Mouse (Mus musculus) erythroblast, embryonic 14.5 days (primary cell): ENCODE data around the gene Casp6. TPM values are rescaled to one million over a fixed set of nuclear protein-coding genes. Genes with fewer than 3 reads are reported as not detected.

ENCODE experiments used
- H3K27me3 ChIP-seq: 2 replicates; pipeline ENCODE4 v1.6.1; 2012; ENCODE audit warnings: inconsistent platforms; ENCODE audit not compliant: control insufficient read depth
- H3K36me3 ChIP-seq: 2 replicates; pipeline ENCODE4 v1.6.1; 2012; ENCODE audit warnings: mild to moderate bottlenecking, inconsistent platforms; ENCODE audit not compliant: control insufficient read depth
- H3K4me1 ChIP-seq: 2 replicates; pipeline ENCODE4 v1.6.1; 2012; ENCODE audit warnings: inconsistent platforms; ENCODE audit not compliant: control insufficient read depth
- H3K4me3 ChIP-seq: replicated peaks from 2 replicates; pipeline ENCODE3; 2012; ENCODE audit warnings: moderate library complexity, mild to moderate bottlenecking, inconsistent platforms
- H3K9me3 ChIP-seq: 2 replicates; pipeline ENCODE4 v1.6.1; 2012; ENCODE audit warnings: low read length, inconsistent platforms, mixed read lengths; ENCODE audit not compliant: control insufficient read depth
- GATA1 ChIP-seq: IDR thresholded peaks from 2 replicates; pipeline ENCODE4 v1.6.1; 2012; ENCODE audit warnings: low read length, inconsistent platforms, mixed read lengths
- TAL1 ChIP-seq: IDR thresholded peaks from 3 replicates; pipeline ENCODE4 v1.6.1; 2012; ENCODE audit warnings: low read length, inconsistent platforms, mixed read lengths
- polyA plus RNA-seq: library from polyadenylated mRNA; stranded (reverse); fragments of >175 nt; gene quantifications from 2 replicates; pipeline ENCODE4 v1.2.3, GENCODE M21; 2012

The Casp6 gene
- polyA plus RNA-seq, 1 experiment: 0.62 TPM

DNA sequence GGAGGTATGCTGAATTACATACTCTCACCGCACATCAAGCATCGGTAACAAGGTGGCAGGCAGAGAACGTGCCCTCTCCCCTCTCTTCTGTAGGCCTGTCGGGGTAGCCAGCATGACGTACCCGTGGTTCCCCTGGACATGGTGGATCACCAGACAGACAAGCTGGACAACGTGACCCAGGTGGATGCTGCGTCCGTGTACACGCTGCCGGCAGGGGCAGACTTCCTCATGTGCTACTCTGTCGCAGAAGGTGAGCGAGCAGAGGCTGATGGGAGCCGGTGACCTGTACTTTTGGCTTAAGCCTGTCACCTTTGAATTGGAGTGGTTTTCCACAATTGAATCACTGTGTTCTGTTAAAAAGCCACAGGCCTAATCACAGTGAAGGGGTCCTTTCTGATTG is 10.8 kb downstream of the Casp6 start:
- TF ChIP-seq TAL1 (no peak), GATA1 (no peak)
- no peak overlapping the region for H3K4me3 ChIP-seq
- peaks cover 54% of the 10 kb centered on the region for H3K36me3 ChIP-seq
- H3K27me3 ChIP-seq: no peaks in the 10 kb centered on the region
- H3K4me1 ChIP-seq: no peaks in the 10 kb centered on the region
- no peaks in the 10 kb centered on the region for H3K9me3 ChIP-seq

DNA sequence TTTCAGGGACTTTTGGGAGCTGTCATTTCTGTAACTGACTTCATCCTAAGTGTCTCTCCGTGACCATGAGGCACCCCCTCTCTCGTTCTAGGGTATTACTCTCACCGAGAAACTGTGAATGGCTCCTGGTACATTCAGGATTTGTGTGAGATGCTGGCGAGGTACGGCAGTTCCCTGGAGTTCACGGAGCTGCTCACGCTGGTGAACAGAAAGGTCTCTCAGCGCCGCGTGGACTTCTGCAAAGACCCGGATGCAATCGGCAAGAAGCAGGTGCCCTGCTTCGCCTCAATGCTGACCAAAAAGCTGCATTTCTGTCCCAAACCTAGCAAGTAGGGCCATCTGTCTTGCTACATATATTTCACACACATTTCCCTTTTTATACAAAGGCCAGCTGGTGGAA is 12.0 kb downstream of the Casp6 start:
- H3K4me1 ChIP-seq: no peaks in the 10 kb centered on the region
- H3K27me3 ChIP-seq: no peaks in the 10 kb centered on the region
- no peaks in the 10 kb centered on the region for H3K9me3 ChIP-seq
- TF ChIP-seq GATA1 (no peak), TAL1 (no peak)
- peaks cover 54% of the 10 kb centered on the region for H3K36me3 ChIP-seq
- H3K4me3 ChIP-seq: no peak overlapping the region

DNA sequence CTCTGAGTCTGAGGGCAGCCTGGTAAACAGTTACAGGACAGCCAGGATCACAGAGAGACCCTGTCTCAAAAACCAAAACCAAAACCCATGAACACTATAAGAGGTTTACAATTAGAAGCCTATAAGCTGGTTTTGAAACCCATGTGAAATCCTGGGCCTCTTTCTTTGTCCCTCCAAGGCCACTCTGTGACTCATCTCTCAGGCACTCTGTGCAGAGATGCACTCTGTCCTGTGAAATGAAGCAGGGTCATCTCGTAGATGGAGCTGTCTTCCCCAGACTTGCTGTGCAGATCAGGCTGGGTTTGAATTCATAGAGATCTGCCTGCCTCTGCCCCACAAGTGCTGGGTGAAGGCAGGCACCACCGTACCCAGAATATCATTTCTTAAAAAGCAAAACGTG is 16.2 kb downstream of the Casp6 start:
- H3K36me3 ChIP-seq: peaks cover 23% of the 10 kb centered on the region
- peaks cover 3% of the 10 kb centered on the region; the same call in 1 of the 2 replicates for H3K27me3 ChIP-seq
- no peak for TF ChIP-seq GATA1
- no peak for TF ChIP-seq TAL1
- H3K4me1 ChIP-seq: no peaks in the 10 kb centered on the region
- no peaks in the 10 kb centered on the region for H3K9me3 ChIP-seq
- no peak overlapping the region for H3K4me3 ChIP-seq

DNA sequence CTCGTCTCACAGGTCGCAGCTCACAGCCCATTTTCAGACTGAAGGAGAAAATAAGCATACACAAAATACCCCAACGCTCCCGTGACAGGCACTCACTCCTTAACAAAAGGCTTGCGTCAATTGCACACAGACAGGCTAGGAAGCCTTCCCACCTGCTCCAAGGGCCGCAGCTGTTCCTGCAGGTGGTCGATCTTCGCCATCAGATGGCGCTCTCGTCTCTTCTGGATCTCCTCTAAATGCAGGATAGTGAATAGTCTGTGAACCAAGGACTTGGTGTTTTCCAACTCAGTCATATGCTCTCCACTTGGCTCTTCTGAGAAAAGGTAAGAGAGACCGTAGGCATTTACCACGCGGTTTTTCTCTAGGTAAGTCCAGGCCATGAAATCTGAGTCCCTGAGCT is 17.2 kb downstream of the Casp6 start:
- TF ChIP-seq GATA1 (no peak), TAL1 (no peak)

DNA sequence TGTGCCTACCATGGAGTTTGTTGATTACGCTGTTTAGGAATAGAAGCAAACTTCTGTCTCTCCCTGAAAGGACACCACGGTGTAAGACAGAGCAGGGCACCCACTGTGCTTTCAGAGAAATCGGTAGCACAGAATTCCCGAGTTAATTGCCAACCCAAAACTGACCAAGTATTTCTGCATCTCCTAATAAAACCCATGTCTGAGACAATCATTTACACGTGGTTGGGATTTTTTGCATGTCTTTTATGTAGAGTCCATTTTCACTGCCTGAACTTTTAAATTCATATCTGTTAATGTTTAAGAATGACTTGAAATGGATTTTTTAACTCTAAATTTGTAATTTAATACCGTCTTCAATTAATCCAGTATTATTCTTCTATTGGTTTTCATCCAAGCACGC is 22.4 kb downstream of the Casp6 start:
- H3K36me3 ChIP-seq: no peaks in the 10 kb centered on the region
- H3K27me3 ChIP-seq: peaks cover 3% of the 10 kb centered on the region; the same call in 1 of the 2 replicates
- no peak overlapping the region for H3K4me3 ChIP-seq
- H3K9me3 ChIP-seq: no peaks in the 10 kb centered on the region
- H3K4me1 ChIP-seq: no peaks in the 10 kb centered on the region
- no peak for TF ChIP-seq GATA1
- TF ChIP-seq TAL1: no peak

More for the DNA sequence above, 17.2 kb downstream of the Casp6 start:
- no peak overlapping the region for H3K4me3 ChIP-seq
- peaks cover 3% of the 10 kb centered on the region; the same call in 1 of the 2 replicates for H3K27me3 ChIP-seq
- no peaks in the 10 kb centered on the region for H3K9me3 ChIP-seq
- peaks cover 15% of the 10 kb centered on the region for H3K36me3 ChIP-seq
- H3K4me1 ChIP-seq: no peaks in the 10 kb centered on the region

DNA sequence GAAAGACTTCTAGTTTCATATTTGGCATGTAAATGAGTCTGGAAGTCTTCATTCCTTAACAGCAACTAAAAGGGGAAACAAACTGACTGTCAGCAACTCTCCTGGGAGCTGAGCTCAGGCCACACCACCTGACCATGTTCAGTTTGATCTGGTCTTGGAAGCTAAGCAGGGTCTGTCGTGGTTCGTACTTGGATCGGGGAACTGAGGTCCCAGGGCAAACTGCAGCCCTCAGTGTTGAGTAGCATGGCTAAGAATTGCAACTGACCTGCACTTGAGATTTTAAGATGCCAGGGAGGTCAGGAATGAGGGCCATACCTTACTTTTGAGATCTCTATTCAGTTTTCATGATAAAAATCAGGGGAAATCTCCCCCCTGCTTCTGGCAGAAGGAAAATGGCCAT is 24.6 kb downstream of the Casp6 start:
- no peaks in the 10 kb centered on the region for H3K9me3 ChIP-seq
- H3K4me1 ChIP-seq: no peaks in the 10 kb centered on the region
- H3K36me3 ChIP-seq: no peaks in the 10 kb centered on the region
- no peak overlapping the region for H3K4me3 ChIP-seq
- peaks cover 3% of the 10 kb centered on the region; the same call in 1 of the 2 replicates for H3K27me3 ChIP-seq
- TF ChIP-seq TAL1 (no peak), GATA1 (no peak)

DNA sequence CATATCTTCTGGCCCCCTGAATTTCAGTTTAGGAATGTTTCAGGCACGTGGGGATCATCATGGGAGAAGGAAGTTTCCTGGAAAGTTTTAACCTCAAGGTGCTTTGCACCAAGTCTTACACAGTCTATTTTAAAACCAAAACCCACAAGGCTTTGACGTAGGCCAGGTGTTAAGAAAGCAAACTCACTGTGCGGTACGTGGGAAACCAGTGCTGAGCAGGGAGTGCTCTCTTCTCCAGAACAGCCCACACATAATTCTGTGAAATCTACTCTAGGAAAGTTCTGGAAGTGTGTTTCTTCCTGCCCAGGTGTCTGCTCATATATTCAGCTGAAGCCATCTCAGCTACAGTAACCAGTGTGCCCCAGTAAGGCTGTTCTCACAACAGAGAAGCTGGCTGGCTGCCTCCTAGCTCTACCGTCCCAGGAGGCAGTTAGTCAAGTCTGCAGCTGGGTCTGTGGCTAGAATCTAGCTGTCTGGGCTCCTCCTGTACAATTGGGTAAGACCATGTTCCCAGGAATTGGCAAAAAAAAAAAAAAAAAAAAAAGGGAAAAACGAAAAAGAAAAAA is 29.1 kb downstream of the Casp6 start:
- H3K9me3 ChIP-seq: no peaks in the 10 kb centered on the region
- H3K4me3 ChIP-seq: no peak overlapping the region
- H3K4me1 ChIP-seq: no peaks in the 10 kb centered on the region
- no peak for TF ChIP-seq TAL1
- TF ChIP-seq GATA1: no peak
- no peaks in the 10 kb centered on the region for H3K27me3 ChIP-seq
- H3K36me3 ChIP-seq: no peaks in the 10 kb centered on the region

DNA sequence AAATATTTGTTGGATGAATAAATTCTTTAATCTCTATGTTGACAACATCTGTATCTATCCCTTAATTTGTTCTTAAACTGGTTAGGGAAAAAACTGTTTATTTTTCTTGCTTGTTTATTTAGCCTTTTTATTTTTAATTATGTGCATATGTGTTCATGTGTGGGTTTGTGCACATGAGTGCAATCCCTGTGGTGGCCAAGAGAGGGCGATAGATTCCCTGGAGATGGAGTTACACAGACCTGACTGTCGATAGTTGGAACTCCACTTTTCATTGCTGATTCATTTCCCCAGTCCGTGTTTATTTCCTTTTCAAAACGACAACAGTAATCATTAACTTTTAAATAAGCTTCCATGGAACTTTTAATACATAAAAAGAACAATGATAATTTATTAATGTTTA is 31.2 kb downstream of the Casp6 start:
- Histone ChIP-seq H3K27me3 (no peaks in the 10 kb centered on the region), H3K4me3 (no peak overlapping the region), H3K4me1 (no peaks in the 10 kb centered on the region), H3K36me3 (no peaks in the 10 kb centered on the region), H3K9me3 (no peaks in the 10 kb centered on the region)
- TF ChIP-seq GATA1 (no peak), TAL1 (no peak)

DNA sequence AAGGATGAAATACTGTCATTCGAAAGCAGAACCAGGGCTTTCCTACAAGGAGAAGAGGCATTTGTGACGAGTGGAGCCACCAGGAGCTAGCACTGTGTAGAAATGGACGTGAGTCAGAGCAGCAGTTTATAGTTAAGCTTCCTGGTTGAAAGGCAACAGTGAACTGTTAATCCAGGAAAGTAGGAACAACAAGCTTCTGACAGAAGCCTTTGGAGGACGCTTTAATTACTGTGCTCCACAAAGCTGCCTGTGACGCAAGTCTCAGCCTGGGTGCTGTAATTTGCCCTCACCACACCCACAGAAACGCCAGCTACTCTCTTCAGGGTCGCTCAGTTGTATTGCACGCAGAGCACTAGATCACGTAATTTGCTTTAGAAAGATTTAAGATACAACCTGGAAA is 35.3 kb downstream of the Casp6 start:
- Histone ChIP-seq H3K36me3 (no peaks in the 10 kb centered on the region), H3K9me3 (no peaks in the 10 kb centered on the region), H3K4me1 (no peaks in the 10 kb centered on the region), H3K4me3 (no peak overlapping the region), H3K27me3 (no peaks in the 10 kb centered on the region)
- TF ChIP-seq TAL1 (no peak), GATA1 (no peak)

DNA sequence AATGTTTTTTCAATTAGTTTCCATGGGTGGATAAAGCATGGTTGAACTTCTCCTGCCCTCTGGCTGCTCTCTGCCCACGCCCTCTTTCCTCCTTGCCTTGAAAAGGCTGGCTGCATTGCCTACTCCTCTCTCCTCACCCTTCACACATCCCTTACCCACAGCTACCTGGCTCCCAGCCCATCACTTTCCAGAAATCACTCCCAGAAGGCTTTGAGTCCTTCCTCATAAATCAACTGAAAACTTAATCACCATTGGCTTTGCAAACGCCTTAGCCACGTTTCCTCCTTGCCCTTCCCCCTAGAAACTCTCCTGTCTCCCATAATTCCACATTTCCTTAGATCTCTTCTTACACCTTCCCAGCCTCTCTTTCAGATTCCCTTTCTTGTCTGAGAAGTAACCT is 36.6 kb downstream of the Casp6 start:
- Histone ChIP-seq H3K27me3 (no peaks in the 10 kb centered on the region), H3K4me3 (no peak overlapping the region), H3K36me3 (no peaks in the 10 kb centered on the region), H3K4me1 (no peaks in the 10 kb centered on the region), H3K9me3 (no peaks in the 10 kb centered on the region)
- TF ChIP-seq GATA1 (no peak), TAL1 (no peak)
